Mouse (Mus musculus) frontal cortex, postnatal 36 days (tissue): ENCODE data around the gene Dna2.
"Not testable (repeated sequence)": the region's sequence is repeated elsewhere in the genome, so short reads cannot be mapped to it uniquely, and the experiment has no call there.

Source experiments
- DNase-seq, 2 experiments: peaks; one replicate each; pipeline ENCODE4 v3.0.0; 2022; ENCODE audit warnings: low spot score in 2 of 2

The Dna2 gene

DNA sequence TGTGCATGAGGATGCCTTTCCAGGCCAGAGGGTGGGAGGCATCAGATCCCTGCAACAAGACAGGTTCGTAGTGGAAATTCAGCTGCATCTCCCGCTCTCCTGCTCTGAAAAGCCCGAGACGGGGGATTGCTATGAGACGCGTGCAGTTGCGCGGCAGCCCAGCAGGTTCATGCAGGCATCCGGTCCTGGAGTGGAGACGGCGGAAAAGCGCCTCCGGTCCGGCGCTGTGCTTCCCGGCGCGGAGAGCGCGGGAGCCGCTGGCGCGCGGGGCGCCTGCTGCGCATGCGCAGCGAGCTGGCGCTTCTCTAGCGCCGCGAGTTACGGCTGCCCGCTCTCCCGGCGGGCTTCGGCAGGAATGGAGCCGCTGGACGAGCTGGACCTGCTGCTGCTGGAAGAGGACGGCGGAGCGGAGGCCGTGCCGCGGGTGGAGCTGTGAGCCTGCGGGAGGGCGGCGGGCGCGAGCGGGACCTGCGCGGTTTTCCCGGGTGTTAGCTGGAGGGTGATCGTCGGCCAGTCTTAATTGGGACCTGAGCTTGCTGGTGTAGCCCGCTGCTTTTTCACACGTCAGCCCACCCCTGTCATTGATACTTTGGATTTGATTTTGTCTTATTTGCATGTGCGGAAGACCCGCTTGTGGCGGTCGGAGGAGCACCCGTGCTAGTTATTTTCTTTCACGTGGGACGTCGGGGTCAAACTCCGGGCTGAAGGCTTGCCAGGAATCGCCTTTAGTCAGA lies at the start of gene Dna2:
Dna2 (plus strand) TSS at position 289 of the 734 bp plus-strand sequence.
- peak; percentile 70 to 79 for DNase-seq

DNA sequence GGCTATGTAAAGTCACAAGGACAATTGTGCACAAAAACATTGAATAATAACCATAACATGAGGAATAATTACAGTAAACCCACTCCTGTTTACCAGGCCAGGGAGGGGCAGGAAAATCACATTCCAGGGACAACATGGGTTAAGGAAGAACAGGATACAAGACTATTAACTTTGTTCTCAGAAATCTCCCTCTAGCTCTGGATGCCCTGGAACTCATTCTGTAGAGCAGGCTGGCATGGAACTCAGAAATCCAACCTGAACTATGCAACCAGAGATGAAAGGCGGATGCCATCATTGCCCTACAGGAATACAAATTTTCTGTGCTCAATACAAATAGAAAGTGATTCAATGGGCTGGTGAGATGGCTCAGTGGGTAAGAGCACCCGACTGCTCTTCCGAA lies 49.4 kb upstream of the Dna2 start:
- DNase-seq = no peak

DNA sequence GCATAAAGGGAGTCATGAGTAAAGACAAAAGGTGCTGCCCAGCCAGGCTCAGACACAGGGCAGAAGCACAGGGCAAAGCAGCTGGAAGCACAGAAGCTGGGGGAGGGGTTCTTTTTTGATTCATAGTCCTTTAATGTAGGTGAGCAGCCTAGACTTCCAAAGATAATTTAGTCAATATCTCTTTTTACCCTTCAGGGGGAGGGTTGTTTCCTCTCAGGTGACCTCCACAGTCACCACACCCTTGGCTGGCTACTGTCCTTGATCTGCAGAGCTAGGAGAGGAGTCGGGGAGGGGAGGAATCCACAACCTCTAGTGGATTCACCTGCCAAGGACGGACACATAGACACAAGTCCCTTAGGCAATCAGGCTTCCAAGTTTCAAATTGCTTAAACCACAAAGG lies 48.8 kb upstream of the Dna2 start:
- no peak for DNase-seq

DNA sequence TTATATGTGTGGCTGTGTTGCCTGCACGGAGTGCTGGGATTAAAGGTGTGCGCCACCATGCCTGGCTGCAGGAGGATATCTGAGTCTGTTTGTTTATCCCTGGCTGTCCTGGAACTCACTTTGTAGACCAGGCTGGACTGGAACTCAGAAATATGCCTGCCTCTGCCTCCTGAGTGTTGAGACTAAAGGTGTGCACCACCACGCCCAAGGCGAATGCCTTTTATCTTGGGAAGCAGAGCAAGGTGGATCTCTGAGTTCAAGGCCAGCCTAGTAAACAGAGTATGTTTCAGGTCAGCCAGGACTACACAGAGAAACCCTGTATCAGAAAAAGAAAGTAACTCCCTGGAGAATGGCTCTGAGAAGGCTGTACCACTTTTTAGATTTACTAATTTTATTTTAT lies 46.7 kb upstream of the Dna2 start:
- DNase-seq = no peak

DNA sequence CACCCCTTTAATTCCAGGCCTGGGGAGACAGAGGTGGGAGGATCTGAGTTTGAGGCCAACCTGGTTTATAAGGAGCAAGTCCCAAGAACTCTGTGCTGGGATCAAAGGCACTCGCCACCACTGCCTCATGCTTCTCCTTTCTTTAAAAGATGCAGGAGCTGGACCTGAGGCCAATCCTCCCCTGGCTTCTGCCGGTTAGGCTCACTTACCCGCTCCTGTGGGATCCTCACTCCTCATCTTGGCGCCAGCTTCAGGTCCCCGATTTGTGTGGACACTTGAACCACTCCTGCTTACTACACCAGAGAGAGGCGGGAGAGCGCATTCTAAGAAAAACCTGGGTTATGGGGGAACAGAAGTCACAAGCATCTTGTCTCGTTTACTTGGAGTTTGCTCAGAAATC lies 45.0 kb upstream of the Dna2 start:
- DNase-seq = no peak

DNA sequence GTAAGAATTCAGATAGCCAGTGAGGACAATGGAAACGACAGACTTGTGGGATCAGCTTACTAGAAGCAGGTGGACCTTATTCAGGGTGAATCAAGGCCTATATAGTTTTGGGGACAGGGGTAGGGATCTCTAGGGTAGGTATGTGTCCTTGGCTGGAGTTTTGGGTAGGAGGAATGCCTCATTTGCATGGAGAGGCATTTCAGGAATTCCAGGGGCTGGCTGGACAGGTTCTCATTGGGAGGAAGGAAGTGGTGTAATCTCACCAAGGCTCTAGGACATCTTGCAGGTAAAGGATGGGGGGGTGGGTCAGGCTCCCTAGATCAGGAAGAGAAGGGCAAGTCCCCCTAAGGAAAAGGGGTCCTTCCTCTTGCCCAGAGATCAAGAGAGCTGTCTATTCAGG lies 44.0 kb upstream of the Dna2 start:
- DNase-seq = no peak

DNA sequence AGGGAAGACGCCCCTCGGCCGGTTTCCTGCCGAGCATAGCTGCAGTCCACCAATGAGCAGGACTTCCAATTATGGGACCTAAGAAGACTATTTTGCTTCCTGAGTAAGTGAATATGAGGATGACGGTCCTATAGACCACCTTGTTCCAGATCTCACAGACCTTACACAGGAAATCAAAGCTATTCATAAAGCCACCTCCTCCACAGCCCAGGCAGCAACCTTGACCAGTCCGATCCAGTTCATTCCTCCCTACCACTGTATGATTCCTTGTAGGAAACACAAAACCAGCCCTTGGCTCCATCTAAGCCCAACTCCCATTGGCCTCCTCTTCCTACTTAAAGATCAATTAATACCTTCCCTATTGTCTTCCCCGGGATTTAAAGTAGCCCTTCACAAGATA lies 40.5 kb upstream of the Dna2 start:
- DNase-seq = no peak

DNA sequence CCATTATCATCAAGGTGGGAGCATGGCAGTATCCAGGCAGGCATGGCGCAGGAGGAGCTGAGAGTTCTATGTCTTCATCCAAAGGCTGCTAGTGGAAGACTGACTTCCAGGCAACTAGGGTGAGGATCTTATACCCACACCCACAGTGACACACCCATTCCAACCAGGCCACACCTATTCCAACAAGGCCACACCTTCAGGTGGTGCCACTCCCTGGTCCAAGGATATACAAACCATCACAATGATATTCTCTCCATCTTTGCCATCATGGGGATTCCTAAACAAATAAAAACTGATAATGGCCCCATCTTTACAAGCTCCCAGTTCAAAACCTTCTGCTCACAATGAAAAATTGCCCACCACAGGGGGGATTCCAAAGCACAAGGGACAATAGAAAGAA lies 37.9 kb upstream of the Dna2 start, which contains the start of gene Tet1:
Tet1 (minus strand) TSS at position 101 of the 400 bp plus-strand sequence.
- DNase-seq = not testable (repeated sequence)

DNA sequence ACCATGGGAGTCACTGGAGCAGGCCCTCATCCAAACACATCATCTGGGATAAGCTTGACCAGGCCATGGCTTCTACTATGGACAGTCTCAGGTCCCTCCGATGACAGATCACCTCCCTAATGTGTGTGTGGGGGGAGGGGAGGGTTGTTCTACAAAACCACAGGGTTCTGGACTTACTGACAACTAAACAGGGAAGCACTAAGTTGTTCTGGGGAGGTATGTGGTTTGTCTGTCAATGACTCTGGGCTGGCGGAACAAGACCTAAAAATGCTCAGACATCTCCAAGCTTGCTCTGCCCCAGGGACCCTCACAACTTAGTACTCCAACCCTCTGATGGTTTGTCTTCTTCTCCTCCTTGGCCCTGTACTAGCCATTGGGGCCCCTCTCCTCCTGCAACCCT lies 35.7 kb upstream of the Dna2 start:
- DNase-seq = no peak

DNA sequence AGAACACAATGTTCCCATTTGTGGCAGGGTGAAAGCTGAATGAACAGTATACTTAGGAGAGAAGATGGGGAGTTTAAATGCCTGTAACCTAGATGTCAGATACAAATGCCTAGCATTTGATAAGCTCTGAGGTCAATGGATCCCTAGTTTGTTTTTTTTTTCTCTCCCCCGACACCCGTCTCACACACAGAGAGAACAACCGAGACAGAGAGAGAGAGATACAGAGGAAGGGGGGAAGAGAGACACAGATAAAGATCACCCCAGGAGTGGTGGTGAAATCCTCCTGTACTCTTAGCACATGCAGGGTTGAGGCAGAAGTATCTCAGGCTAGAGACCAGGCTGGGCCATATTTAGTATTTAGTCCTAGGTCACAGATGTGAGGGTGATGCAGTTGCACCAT lies 27.8 kb upstream of the Dna2 start:
- no peak for DNase-seq

DNA sequence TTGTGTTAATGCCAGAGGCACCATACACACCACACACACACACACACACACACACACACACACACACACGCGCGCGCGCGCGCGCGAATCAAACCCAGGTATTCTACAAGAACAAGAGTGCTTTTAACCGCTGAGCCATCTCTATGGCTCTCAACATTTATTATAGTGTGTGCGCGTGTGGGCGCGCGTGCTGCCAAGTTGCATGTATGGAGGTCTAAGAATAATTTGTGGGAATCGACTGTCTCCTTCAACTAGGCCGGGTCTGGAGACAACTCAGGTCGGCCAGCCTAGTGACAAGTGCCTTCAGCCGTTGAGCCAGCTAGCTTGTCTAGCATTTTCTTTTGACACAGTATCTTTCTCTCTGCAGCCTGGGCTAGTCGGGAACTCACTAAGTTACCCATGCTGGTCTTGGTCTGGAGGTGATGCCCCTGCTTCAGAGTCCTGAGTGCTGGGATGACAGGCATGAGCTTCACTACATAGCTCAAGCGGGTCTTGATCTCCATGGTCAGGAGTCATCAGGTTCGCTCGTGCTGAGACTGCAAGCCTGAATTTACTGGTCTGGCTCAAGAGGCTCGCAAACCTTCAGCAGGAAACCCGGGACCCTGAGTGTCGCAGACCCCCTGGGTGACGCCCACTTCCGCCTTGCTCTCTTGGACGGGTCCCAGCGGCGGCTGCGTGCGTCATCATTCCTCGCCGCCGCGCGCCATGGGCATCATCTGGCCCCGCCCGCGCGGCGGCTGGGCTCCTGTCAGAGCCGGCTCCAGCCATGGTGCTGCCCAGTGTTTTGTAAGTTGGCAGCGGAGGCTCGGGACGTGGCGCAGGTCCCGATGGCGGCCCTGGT lies 26.7 kb upstream of the Dna2 start, which contains the start of gene Slc25a16:
Slc25a16 (plus strand) TSS at position 709 of the 841 bp plus-strand sequence.
- DNase-seq = peak; percentile 92 to 95

DNA sequence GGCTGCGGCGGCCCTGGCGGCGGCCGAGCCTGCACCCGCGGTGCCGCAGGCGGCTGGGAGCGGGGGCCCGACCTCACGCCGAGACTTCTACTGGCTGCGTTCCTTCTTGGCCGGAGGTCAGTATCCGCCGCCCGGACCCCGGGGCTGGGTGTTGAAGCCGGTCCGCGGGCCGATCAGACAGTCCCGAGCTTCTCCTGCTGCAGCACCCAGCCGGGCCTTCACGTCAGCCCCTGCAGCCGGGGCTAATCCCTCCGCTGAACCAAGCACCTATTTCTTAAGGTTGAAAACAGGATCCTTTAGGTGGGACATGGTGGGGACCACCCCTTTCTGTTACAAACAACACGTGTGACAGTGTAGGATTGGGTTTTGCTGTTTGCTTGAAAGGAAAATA lies 26.1 kb upstream of the Dna2 start:
- no peak for DNase-seq

DNA sequence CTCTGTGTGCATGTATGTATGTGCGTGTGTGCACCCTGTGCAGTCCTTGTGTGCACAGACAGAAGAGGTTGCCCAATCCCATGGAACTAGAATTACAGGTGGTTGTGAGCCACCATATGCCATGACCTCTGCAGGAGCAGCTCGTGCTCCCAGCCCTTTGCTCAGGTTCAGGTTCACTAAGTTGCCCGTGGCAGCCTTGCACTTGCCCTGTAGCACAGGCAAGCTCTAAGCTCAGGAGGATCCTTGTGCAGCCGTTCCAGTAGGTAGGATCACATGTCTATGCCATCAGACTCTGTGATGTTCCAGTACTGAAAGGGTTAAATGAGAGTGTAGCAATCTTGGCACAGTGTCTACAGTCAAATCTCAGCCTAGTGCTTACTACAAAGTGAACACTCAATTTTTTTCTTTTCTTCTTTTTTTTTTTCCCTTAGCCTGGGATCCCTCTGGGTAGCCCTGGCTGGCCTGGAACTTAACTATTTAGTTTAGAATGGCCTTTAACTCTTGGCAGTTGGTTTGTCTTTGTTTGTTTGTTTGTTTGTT lies 22.7 kb upstream of the Dna2 start:
- no peak for DNase-seq

DNA sequence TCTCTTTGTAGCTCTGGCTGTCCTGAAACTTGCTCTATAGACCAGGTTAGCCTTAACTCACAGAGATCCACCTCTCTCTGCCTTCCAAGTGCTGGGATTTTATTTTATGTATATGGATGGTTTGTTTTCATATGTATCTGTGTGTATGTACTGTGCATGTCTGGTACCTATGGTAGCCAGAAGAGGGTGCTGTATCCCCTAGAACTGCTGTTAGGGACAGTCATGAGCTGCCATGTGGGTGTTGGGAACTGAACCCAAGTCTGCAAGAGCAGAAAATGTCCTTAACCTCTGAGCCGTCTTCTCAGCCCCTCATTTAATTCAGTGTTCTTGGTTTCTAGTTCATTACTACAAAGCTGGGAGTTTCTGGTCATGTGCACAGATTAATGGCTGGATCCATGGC lies 14.4 kb upstream of the Dna2 start:
- no peak for DNase-seq

DNA sequence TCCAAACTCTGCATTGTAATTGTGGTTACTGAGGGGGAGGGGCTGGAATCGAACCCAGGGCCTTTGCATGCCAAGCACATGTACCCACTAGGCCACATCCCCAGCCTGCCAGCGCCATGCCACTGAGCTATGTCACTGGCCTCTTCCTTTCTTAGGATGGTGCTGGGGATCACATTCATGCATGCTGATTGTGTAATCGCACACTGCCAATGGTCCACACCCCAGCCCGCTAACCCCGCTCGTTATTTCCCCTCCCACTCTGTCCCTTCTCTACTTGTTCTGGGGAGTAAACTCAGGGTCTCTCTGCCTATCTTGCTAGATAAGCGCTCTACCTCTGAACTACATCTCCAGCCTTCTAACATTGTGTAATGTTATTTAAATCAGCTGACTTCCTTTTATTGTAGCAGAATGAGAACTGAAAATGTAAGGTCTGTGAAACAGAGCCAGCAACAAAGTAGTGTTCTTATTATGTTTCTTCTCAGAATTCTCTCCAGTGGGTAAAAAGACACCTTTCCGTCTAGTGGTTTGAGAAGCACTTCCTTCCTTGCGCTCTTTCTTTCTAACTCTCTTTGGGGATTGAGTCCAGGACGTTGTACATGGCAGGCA lies 1.7 kb upstream of the Dna2 start:
- no peak for DNase-seq

DNA sequence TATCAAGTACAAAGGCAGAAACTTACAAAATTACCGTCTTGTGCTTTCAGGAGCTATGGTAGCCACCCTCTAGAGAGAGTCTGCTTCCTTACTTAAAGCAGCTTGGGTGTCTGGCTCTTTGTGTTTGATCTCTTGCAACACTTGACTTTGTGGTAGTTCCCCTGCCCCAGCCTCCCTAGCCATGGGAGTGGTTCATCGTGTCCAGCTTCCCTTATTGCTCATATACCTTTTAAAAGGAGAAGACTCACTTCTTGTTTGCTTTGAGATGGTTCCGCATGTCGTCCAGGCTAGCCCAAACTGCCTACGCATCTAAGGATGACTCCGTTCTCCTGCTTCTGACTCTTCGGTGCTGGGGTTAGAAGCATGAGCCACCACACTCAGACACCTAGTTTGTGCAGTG lies 1.7 kb downstream of the Dna2 start:
- DNase-seq = no peak

DNA sequence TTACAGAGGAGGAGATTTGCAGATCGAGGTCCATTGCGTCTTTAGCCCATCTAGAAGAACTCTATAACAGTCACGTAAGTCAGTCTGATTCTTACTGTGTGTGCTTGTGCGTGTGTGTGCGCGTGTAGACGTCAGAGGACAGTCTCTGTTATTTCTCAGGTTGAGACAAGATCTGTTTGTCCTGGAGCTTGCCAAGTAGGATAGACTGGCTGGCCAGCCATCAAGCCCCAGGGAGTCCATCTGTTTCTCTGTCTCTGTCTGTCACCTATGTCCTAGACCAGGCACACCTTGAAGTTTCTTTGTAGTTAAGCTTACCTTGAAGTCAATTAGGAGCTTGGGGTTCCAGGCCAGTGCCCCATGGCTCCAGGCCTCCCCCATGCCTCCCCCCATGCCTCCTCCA lies 17.1 kb downstream of the Dna2 start:
- DNase-seq = no peak

DNA sequence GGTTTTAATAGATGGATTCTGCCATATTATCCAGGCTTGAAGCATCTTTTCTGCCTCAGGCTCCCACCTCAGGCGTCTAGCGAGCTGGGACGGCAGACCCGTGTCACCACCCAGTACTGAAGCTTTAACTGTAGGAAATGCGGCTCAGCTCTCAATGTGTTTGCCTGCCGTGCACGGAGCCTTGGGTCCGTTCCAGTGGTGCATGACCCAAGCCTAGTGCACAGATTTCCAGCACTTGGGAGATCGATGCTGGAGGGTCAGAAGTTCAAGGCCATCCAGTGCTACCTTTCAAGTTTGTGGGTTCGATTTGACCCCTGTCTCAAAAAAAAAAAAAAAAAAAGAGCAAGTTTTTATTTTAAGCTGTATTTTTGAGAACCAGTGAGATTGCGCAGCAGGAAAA lies 19.0 kb downstream of the Dna2 start:
- DNase-seq = no peak

DNA sequence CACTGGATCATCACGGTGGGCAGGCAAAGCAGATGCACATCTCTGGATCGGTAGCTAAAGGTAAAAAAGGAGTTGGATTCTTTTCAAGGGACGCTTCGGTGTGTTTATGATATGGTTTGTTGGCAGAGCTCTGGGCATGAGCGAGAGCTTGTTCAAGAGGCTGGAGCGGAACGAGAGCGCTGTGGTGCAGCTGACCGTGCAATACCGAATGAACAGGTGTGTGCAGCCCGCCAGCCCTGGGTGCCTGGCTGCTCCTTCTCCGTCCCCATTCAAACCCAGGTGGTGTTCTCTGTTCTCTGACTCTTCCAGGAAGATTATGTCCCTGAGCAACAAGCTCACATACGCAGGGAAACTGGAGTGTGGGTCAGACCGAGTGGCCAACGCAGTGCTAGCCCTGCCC lies 19.5 kb downstream of the Dna2 start:
- DNase-seq = no peak

DNA sequence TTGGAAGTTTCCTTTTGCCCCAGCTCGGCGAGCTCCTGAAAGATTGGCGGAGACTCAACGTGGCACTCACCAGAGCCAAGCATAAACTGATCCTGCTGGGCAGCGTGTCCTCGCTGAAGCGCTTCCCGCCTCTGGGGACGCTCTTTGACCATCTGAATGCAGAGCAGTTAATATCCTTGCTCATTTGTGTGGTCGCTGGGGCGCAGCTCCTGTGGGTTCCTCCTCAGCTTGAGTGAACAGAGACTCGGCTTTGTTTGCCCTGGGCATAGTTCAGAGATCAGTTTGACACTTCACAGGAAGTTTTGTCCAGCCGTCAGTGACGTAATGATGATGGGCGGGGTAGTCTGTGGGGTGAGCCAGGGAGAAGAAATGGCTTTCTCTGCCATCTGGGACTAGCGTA lies 25.0 kb downstream of the Dna2 start:
- DNase-seq = peak in 1 of 2 experiments; percentile 17

DNA sequence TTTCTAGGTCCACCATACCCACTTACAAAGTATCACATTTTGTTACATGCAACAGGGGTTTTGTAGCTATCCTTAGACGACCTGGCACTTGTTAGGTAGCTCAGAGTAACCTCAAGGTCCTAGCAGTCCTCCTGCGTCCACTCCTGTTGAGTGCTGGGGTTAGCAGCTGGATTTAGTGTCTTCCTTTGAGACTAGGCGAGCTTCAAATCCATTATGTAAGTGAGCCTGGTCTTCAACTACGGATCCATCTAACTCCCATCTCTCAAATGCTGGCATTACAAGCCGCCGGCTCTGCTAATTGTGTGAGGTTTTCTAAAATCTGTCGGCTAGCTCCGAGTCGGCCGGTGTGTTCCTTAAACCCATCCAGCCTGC lies 32.8 kb downstream of the Dna2 start:
- no peak for DNase-seq
